Mouse (Mus musculus): Measurements from ENCODE around the gene Cabcoco1.

Cabcoco1 gene

DNA sequence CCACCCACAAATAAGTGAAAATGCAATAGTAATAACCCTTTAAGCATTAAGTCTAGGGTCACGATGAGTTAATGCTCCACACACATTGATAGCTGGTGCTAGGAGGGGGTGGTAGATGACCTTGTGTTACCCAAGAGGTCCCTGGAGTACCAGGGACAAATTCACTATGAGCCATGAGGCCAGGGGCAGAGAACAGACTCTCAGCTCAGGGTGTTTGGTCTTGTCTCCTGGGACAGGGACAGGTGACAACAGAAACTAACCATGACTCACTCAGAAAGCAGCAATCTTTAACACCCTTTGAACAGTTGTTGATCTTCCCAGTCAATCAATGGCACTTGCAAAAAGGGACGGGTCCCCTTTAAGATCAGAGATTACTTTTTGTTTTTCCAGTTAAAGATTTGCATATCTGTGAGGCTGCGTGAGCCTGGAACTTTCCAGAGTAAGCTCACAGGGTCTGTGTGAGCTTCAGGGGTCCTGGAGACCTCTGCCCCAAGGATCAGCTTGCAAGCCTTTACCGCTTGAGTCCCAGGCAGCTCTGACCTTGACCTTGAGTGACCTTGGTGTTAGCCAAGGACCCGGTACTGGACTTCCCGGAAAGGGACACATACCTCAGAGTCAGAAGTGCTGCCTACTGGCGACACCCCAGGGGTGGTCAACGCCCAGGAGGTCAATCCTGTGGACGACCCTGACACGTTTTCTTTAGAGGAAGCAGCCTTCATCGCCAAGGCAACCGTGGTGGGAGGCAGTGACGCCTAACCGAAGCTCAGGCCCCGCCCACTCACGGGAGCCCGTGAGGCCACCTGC lies at the start of gene Cabcoco1:
Gene Cabcoco1, minus strand, starts transcription at position 758 of the 804 bp plus-strand sequence.
- DNase-seq (ENCODE audit: low read depth, low spot score) = no peak

DNA sequence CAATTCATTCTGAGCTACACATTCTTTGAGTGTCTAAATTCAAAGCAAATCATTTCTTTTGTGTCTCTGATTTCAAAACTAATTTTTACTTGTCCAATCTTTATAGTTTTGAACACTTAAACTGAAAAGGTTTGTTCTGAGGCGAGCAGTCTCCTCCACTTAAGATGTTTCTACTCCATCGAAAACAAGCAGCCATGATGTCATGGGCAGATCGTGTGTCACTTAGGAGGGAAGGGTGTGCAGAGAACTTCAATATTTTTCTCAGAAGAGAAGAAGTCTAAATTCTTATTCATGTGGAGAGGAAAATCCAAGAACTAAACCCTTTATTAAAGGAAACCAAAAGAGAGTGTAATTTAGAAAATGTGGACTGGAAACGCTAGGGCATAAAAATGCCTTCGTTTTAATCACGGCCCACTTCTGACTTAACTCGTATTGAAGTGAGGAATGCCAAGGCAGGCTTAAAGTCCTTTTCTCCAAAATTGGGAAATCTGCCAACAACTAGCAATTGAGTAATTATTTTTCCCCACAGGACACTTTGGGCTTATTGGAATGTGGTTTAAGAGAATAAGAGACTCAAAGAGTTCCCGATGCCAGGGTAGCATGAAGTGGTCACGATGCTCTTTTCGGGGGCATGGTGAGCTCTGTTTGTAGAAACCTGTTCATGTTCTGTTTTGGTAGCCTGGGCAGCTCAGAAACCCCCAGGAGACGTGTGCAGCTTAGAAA lies 48.0 kb upstream of the Cabcoco1 start:
- DNase-seq (ENCODE audit: low read depth, low spot score) = no peak

DNA sequence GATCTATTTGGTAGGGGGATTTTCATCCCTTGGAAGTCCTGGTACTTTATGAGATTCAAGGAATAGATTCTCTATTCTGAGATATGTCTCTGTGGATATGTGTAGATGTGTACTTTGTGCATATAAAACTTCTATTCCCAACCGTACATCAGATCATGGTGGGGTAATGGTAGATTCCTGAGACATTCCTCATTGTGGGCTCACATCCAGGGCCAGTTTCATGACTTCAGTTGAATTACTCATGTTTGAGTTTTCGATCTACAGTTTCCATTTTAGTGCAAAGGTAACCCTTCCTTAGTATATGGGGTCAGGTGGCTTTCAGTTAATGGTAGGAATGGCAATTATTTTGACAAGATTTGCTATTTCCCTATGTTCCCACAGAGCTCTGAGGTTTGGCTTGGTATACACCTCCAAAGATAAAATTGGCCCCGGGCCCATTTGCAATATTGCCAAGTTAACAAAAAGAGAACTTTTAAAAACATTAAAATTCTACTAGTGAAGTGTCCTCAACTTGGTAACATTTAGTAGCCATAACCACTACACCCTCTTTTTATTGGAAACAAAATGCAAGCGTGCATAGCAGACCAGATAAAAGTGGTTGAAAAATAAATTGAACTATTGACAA lies 45.8 kb upstream of the Cabcoco1 start:
- DNase-seq (ENCODE audit: low read depth, low spot score) = no peak

DNA sequence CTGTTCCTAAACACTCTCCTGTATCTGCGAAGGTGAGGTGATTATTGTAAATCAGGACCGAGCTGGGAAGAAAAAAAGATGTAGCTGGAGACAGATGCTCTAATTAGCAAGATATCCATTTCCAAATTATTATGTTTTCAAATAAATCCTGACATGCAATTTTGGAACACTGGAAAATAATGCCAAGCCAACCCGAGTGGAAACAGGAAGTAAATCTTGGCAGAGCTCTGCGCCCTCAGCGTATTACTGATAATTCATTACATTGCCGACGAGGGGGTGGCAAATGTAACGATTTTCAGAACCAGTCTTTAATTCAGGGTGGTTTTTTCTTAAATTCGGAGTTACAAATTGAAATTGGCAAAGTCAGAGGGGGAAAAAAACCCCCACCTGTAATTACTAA lies 35.6 kb upstream of the Cabcoco1 start:
- DNase-seq (ENCODE audit: low read depth, low spot score) = no peak

DNA sequence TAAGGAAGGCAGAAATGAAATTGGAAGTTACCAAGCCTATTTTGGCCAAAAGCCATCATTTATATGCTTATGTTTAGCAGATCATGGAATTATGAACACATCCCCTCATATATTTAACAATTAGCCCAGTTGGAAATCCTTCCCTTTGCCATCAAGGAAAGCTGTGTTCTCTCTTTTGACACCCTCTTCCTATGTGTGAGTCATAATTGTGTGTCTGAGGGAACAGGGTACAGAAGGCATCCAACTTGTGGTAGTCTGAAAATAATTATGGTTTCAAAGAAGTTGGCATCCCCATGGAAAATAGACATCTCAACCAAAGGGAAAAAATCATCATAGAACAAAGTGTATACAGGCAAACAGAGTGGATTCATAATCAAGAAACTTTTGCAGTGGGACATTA lies 26.5 kb upstream of the Cabcoco1 start:
- DNase-seq (ENCODE audit: low read depth, low spot score) = no peak

DNA sequence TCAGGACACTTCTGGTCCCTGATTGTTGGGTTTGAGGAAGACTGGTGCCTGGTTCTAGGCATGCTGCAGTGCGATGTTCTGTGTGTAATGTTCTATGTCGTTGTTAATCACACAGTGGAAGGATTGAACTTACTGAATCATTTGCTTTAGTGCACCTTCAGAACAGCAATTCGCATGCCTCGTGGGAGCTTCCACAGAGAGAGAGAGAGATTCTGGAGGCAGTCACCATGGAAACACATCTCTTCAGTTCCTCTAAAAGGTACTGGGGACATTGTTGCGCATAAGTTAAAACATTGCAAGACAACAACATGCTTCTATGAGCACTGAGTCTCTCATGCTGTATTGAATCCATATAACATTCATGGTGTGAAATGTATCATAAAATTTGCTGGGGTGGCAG lies 20.6 kb upstream of the Cabcoco1 start:
- no peak for DNase-seq (ENCODE audit: low read depth, low spot score)

DNA sequence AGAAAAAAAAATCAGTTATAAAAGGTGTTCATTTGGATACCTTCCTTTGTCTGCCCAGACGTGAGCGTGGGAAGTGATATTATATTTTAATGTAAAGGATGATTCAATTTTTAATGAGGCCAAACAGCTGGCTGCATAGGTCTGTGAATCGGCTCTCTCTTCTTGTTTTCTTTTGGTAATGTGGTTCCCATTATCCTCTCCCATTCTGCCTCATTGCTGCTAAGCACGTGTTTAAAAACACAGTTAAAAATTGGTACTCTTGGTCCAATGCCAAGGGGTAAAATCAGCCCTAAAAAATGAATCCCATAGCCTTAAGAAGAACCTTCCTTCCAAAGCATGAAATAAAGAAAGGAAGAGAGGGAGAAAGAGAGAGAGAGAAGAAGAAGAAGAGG lies 17.1 kb upstream of the Cabcoco1 start:
- DNase-seq (ENCODE audit: low read depth, low spot score) = no peak

DNA sequence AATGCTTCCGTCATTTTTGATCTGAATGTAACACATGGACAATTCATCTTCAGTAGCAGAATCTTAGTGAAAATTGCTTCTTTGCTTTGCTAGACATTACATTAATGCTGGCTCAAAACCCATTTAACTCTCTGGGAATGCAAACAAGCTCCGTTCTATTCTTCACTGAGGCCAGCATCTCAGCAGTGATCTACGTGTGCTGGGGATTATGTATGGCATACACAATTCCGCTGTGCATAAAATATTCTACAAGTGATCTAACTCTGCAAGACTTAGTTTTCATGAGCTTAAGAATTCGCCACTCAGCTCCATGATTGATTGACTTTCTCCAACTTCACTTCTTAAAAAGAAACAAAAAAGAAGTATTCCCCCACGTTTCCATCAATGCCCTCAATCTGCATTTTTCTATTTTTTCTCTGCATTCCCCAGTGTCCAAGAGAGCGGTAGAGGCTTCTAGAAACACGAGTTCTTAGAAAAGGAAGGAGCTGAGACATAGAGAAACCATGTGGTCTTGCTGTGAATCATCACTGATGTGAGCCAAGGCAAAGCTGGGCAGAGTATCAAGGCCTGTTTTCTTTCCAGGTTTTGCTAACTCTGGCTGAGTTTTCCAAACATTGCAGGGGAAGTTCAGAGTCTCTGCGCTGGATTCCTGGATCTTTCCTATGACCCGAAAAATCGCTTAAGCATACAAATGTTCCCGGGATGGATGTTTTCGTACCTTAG lies 16.6 kb upstream of the Cabcoco1 start:
- no peak for DNase-seq (ENCODE audit: low read depth, low spot score)

DNA sequence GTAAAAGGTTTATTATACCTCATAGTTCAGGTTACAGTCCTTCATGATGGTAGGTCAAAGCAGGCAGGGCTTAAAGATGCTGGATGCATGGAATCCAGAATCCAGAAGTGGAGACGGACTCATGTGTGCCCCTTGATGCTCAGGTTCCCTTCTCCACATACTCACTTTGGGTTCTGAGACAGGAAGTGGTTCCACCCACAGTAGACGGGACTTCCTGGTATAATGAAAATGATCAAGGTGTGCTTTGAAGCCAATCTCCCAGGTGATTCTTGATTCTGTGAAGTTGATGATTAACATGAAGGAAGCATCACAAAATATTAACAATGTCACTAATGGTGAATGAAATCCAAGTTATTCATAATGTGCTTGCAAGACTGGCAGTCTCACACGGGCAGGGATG lies 12.0 kb upstream of the Cabcoco1 start:
- no peak for DNase-seq (ENCODE audit: low read depth, low spot score)

DNA sequence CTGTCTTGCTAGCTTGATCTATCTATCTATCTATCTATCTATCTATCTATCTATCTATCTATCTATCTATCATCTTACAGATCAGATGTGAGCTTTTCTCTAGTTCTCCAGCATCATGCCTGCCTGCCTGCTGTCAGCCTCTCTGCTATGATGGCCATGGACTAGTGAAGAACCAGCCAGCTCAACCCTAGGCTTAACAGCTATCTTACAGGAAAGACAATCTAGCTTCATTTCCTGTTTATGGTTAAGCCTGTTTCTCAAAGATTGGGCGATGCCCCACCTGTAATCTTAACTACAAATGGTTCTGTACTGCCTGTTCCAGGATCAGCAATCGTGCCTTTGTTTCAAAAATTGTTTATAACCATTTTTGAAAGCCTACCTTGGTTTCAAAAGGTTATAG lies 10.9 kb upstream of the Cabcoco1 start:
- DNase-seq (ENCODE audit: low read depth, low spot score) = no peak

DNA sequence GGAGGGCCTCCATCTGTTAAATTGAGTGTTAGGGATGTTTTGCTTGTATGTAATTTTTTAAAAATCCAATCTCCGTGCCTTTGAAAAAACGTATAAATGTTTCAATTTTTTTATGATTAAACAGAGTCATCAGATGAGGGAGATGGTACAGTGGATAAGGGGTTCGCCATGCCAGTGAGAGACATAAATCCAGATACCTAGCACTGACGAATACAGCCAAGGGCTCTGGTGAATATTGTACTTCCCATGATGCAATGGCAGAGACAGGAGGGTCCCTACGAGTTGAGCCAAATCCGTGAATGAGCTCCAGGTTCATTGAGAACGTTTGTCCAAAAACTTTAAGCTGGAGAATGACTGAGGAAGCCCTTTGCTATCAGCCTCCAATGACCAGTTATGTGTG lies 9.6 kb upstream of the Cabcoco1 start:
- no peak for DNase-seq (ENCODE audit: low read depth, low spot score)

DNA sequence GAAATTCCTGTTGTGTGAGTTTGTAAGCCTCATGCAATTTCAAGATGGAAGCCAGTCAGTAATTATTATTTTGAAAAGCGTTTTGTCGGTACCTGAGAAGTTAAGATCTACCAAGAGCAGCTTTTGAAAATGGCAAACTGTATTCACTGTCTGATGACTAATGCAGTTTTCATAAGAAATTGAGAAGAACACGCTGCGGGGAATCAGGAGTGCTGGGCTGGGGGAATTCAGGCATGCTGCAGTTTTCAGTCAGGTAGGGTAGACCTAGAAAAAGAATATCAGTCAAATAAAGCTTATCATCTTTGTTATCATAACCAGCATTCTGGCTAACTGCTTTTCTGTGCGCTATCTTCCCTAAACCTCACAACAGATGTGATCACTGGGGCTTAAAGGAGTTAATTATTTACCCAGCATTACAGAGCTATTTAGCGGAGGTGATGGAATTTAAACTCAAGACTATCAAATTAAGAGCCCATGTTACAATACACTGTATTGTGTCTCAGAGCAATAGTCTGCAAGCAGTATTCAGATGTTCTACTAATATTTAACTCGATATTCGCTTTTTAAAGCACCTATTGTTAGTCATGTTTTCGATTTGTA lies 9.1 kb upstream of the Cabcoco1 start:
- no peak for DNase-seq (ENCODE audit: low read depth, low spot score)

DNA sequence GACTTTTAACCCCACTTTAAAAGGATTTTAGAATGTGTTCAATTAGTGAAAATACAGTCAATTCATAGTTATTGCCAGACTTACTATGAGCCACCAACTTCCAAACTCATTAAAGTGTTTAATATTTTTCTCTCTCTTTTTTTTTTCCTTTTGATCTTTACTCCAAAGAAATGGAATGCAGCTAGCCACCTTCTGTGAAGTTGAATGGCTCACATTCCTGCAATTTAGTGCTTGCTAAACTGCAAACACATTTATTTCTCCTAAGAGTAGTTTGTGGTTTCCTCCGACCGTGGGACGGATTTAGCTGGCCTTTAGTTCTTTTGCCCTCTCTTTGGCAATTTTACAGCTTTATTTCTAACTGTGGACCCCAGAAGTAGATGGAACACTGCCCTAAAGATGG lies 1.4 kb upstream of the Cabcoco1 start:
- DNase-seq (ENCODE audit: low read depth, low spot score) = no peak

DNA sequence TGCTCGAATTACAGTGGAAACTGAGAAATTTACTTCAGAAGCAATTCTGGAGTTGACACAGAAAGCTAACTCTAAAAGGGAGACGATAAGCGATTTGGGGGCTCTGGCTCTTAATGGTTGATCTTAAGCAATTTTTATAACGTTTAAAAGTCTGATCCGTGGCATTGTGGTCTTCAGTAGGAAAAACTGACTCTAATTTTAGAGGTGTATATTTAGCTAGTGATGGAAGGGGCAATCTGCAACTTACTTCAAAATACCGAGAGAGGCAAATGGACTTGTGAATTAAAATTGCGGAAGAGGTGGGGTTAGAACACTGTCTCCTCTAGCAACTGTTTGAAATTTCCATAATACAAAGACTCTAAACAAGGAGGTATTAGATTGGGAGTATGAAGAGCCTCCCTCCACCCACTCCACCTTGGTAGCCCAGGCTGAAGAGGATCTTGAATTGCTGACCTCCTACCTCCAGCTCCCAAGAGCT lies 286 bp upstream of the Cabcoco1 start:
- DNase-seq (ENCODE audit: low read depth, low spot score) = no peak

DNA sequence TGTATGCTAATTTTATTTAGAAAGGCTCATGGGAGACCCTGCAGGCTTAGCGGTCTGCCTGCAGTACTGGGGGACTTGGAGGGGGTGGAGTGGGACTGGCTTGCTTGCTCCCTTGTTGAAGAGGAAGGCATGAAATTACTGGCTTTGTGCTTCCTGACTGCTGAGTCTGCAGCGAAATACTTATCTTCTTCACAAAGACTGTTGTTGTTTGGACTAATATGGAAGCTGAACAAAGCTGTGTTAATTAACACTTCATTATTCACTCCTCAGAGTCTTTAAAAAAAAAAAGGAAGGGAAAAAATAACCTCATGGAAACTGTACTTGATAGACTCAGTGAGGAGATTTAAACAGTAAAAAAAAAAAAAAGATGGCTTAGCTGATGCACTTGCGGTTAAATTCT lies 1.1 kb downstream of the Cabcoco1 start:
- DNase-seq (ENCODE audit: low read depth, low spot score) = no peak

DNA sequence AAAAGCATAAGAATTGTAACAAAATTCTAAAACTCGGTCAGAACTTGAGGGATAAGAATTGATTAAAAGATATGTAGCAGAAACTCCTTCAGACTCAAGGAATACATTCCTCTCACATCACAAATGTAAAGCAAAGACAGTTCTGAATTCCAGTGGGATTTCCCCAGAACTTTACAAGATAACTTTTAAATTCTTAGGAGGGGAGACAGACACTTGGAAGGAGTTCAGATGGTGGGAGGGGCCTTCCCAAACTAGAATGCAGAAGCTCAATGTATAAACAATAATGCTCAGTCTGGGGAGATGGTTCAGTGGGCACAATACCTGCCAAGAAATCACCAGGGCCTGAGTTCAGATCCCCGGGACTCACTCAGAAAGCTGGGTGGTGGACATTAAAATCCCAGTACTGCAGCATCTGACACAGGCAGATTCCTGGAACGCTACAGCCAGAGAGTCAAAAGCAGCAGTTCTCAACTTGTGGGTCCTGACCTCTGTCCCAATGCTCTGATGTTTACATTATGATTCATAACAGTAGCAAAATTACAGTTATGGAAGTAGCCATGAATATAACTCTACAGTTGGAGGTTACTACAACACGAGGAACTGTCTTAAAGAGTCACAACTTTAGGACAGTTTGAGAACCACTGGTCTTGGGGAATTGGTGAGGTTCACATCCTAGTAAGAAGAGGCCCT lies 4.3 kb downstream of the Cabcoco1 start:
- no peak for DNase-seq (ENCODE audit: low read depth, low spot score)

DNA sequence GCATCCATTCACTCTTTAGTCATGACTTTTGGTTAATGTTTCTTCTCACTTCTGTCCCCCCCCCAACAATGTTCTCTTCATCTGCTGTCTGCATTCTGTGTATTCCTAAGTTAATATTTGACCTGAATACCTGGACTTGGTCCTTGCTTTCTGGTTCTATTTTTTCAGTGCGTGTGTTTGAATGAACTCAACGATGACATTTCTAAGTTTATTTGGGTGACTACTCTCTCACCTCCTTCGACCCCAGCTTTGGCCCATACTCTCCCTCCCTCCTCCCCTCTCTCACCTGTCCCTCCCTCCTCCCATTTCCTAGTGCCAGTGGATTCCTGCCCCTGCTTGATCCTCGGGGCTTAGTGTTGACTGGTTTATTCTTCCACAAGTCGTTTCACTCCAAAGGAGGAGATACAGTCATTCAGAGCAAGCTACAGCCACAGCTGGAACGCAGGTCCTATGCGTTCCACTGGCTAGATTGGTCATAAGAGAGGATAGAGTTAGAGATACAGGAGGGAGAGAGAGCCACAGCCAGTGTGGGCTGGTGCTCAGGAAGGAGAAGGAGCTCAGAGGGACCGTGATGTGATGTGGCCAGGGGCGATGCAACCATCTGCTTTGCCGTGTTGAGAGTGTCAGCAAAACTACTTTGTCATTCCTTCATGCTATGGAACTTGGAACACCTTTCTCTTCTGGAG lies 12.2 kb downstream of the Cabcoco1 start:
- DNase-seq (ENCODE audit: low read depth, low spot score) = no peak

DNA sequence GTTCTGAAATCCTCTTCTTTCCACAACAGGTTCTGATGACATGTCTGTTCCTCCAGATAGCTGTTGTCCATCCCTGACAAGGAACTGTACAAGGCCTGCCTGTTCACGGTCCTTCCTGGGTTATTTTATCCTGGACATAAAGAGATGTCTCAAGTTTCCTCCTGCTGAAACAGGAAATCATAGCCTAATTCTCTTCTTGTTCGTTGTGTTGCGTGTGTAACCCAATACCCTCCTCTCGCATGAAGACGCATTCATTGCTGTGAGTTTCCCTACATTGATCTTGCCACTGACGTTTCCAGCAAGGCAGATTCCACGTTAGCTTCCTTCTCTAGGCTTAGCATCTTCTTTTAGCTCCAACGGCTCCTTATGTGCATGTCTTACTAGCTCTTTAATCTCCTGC lies 12.7 kb downstream of the Cabcoco1 start:
- no peak for DNase-seq (ENCODE audit: low read depth, low spot score)

DNA sequence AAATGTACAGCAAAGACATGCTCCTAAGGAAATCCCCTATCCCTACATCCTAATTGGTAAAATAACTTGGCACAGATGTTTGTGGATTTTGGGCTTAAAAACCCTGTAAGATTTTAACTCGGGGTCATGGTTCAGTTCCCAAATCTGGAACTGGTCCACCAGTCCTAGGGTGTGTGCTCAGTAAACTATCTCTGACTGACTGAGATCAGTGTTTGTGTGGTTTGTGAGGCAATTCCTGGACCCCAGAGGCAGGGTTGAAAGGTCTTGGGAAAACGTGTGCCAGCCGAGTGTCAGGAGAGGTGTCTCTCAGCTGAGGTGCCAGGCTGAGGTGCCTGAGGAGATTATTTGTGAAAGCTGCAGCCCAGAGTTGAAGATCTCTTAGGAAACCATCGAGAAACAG lies 19.6 kb downstream of the Cabcoco1 start:
- DNase-seq (ENCODE audit: low read depth, low spot score) = no peak

DNA sequence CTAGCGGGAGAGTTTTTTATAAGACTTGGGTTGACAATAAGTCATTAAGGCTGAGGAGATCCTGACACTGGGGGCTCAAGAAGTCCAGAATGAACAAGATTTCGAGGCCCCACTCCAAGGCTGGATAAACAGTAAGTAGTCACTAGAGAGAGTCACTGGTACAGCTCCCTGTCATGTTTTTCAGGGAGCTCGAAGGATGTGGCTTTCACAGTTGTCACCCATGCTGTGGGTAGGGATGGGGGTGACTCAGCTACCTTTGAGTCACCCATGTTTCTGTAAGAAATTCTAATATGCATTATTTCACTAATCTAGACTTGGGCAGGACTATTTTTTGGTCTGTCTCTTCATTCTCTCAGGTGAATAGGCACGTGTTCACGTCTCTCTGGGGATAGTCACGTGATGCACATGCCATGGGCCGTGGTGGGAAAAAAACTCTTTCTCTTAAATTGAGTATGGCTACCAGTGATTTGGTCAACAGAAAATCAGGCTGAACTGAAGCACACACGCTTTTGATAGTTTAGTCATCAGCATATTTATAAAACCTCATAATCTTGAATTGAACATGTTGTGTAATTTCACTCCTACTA lies 29.2 kb downstream of the Cabcoco1 start:
- DNase-seq (ENCODE audit: low read depth, low spot score) = no peak

Data from retina, postnatal 7 days (tissue).